Mouse (Mus musculus) ES-Bruce4 (cell line): ENCODE measurements around the gene Pcsk5. TPM values are rescaled to one million over a fixed set of nuclear protein-coding genes. Genes with fewer than 3 reads are reported as not detected.

ENCODE experiments used
- H3K27ac ChIP-seq: 2 replicates; pipeline ENCODE4 v1.5.1; 2012; ENCODE audit warnings: low read length, inconsistent platforms; ENCODE audit not compliant: insufficient read depth
- H3K27me3 ChIP-seq: 2 replicates; pipeline ENCODE4 v1.6.1; 2012; ENCODE audit warnings: mild to moderate bottlenecking, low read length, inconsistent platforms; ENCODE audit not compliant: control insufficient read depth, poor library complexity, insufficient read depth, severe bottlenecking
- H3K36me3 ChIP-seq: 2 replicates; pipeline ENCODE4 v1.6.1; 2012; ENCODE audit warnings: inconsistent platforms, mild to moderate bottlenecking, low read length, moderate library complexity; ENCODE audit not compliant: control insufficient read depth, poor library complexity, insufficient read depth, severe bottlenecking
- H3K4me1 ChIP-seq: one replicate; pipeline ENCODE4 v1.8.1; 2011; ENCODE audit warnings: low read length; ENCODE audit not compliant: control insufficient read depth, insufficient read depth
- H3K4me3 ChIP-seq: 2 replicates; pipeline ENCODE4 v1.5.1; 2011; ENCODE audit warnings: low read depth, mild to moderate bottlenecking, low read length
- H3K9ac ChIP-seq: 2 replicates; pipeline ENCODE4 v1.6.1; 2012; ENCODE audit warnings: low read depth, mild to moderate bottlenecking, inconsistent platforms; ENCODE audit not compliant: poor library complexity, severe bottlenecking
- H3K9me3 ChIP-seq: replicated peaks from 2 replicates; pipeline ENCODE4 v1.6.1; 2012; ENCODE audit warnings: mild to moderate bottlenecking, low read length, inconsistent platforms; ENCODE audit not compliant: control insufficient read depth, poor library complexity, insufficient read depth, severe bottlenecking
- CTCF ChIP-seq: IDR thresholded peaks from one replicate; pipeline ENCODE4 v1.8.1; 2011; ENCODE audit warnings: low read depth, low read length
- EP300 ChIP-seq: IDR thresholded peaks from 2 replicates; pipeline ENCODE4 v1.6.1; 2011; ENCODE audit warnings: low read depth, low read length; ENCODE audit not compliant: insufficient read depth
- POLR2A ChIP-seq: IDR thresholded peaks from one replicate; pipeline ENCODE4 v1.8.1; 2011; ENCODE audit warnings: low read length; ENCODE audit not compliant: insufficient read depth
- polyA plus RNA-seq: library from polyadenylated mRNA; stranded (reverse); fragments of >200 nt; gene quantifications from 2 replicates; pipeline ENCODE4 v1.2.4, GENCODE M21; 2011; ENCODE audit warnings: low read depth; ENCODE audit not compliant: missing spikeins, insufficient read depth, insufficient read length

The Pcsk5 gene
- polyA plus RNA-seq, 1 experiment: 0.33 TPM

GRCm38 (mm10) chr19:17745380-17745779 is 92.1 kb downstream of the Pcsk5 start:
- no peak for TF ChIP-seq CTCF
- no peak overlapping the region for H3K27ac ChIP-seq
- no peaks in the 10 kb centered on the region for H3K36me3 ChIP-seq
- no peak overlapping the region for H3K4me3 ChIP-seq
- H3K27me3 ChIP-seq: no peaks in the 10 kb centered on the region
- H3K9ac ChIP-seq: no peak overlapping the region
- H3K4me1 ChIP-seq: no peaks in the 10 kb centered on the region
- H3K9me3 ChIP-seq: no peaks in the 10 kb centered on the region

GRCm38 (mm10) chr19:17744474-17745069 is 92.9 kb downstream of the Pcsk5 start:
- no peak overlapping the region for H3K27ac ChIP-seq
- H3K9me3 ChIP-seq: no peaks in the 10 kb centered on the region
- TF ChIP-seq EP300: no peak
- no peak for TF ChIP-seq POLR2A
- no peaks in the 10 kb centered on the region for H3K4me1 ChIP-seq
- no peaks in the 10 kb centered on the region for H3K27me3 ChIP-seq
- no peaks in the 10 kb centered on the region for H3K36me3 ChIP-seq
- H3K9ac ChIP-seq: no peak overlapping the region
- no peak overlapping the region for H3K4me3 ChIP-seq

GRCm38 (mm10) chr19:17741465-17741864 is 96.0 kb downstream of the Pcsk5 start:
- Histone ChIP-seq H3K27ac (no peak overlapping the region), H3K27me3 (no peaks in the 10 kb centered on the region), H3K4me1 (no peaks in the 10 kb centered on the region), H3K36me3 (no peaks in the 10 kb centered on the region), H3K9ac (no peak overlapping the region), H3K9me3 (no peaks in the 10 kb centered on the region), H3K4me3 (no peak overlapping the region)
- TF ChIP-seq POLR2A (no peak), CTCF (no peak), EP300 (no peak)

- TF ChIP-seq EP300 (no peak), CTCF (no peak), POLR2A (no peak)
- no peaks in the 10 kb centered on the region for H3K27me3 ChIP-seq
- no peak overlapping the region for H3K27ac ChIP-seq
- no peaks in the 10 kb centered on the region for H3K36me3 ChIP-seq
- no peak overlapping the region for H3K9ac ChIP-seq
- no peaks in the 10 kb centered on the region for H3K4me1 ChIP-seq
- H3K9me3 ChIP-seq: no peaks in the 10 kb centered on the region
- H3K4me3 ChIP-seq: no peak overlapping the region
Measured at GRCm38 (mm10) chr19:17732676-17733277, 104.7 kb downstream of the Pcsk5 start.

GRCm38 (mm10) chr19:17717066-17717465 is 120.4 kb downstream of the Pcsk5 start:
- no peaks in the 10 kb centered on the region for H3K27me3 ChIP-seq
- TF ChIP-seq CTCF (no peak), POLR2A (no peak), EP300 (no peak)
- H3K4me1 ChIP-seq: no peaks in the 10 kb centered on the region
- H3K9ac ChIP-seq: no peak overlapping the region
- no peaks in the 10 kb centered on the region for H3K36me3 ChIP-seq
- no peaks in the 10 kb centered on the region for H3K9me3 ChIP-seq
- H3K4me3 ChIP-seq: no peak overlapping the region
- H3K27ac ChIP-seq: no peak overlapping the region

DNA sequence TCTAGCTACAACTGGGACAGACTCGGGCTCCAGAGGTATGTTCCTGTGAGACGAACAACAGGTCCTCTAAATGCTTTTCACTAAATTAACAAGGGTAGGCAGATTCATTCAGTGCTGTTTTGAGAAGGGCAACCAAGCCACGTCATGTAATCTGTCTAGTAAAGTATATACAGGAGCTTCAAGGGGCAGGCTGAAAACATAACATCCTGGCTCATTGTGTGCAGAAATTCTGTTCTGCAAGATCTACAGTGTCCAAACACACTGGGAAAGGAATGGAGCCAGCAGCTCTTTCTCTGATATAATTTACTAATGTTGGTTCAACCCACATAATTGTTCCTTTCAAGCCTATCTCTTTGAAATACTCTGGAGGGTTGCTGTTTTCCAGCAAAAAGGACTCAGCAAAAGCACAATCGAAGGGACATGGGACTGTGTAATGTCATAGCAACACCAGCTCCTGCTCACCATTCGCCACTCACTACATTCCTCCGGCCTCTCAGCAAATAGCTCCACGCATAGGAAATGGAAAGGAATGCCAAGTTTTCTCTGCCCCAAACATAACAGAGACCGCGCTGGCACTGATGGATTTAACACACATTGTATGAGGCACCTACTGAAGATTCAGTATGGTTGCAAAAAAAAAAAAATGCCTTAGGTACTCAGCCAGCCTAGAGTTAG is 122.0 kb downstream of the Pcsk5 start:
- Histone ChIP-seq H3K27me3 (no peaks in the 10 kb centered on the region), H3K4me3 (no peak overlapping the region), H3K4me1 (no peaks in the 10 kb centered on the region), H3K27ac (no peak overlapping the region), H3K9ac (no peak overlapping the region), H3K36me3 (no peaks in the 10 kb centered on the region), H3K9me3 (no peaks in the 10 kb centered on the region)
- TF ChIP-seq CTCF: no peak
- no peak for TF ChIP-seq POLR2A
- TF ChIP-seq EP300: no peak
